Mouse (Mus musculus): Measurements from ENCODE around the gene Nxn. TPM values are rescaled to one million over a fixed set of nuclear protein-coding genes. Genes with fewer than 3 reads are reported as not detected.

Nxn gene
- total RNA-seq, 2 experiments from 2014 or later, result 8.7 to 15.1 TPM

DNA sequence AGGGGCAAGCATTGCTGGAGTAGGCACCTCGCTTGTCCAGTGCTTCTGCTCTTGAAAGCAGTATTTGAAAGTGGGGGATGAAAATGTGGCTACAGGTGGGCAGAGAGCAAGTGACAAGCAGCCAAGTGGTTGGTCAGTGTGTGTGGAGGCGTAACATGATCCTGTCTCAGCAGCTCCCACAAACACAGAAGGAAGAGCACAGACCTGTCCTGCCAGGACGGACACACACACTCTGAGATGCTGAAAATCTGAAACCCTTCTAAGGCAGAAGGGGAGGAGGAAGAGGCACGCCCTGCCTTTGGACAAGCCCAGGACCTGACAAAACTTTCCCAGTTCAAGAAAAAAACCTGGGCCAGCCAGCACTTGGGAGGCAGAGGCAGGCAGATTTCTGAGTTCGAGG lies 34.9 kb downstream of the Nxn start:
- no peak for ATAC-seq (ENCODE audit: poor library complexity, severe bottlenecking)

- no peak for ATAC-seq (ENCODE audit: poor library complexity, severe bottlenecking)
Measured at GRCm38 (mm10) chr11:76363636-76364035, 35.3 kb downstream of the Nxn start.

GRCm38 (mm10) chr11:76363178-76363577 lies 35.8 kb downstream of the Nxn start:
- ATAC-seq (ENCODE audit: poor library complexity, severe bottlenecking), result no peak

- no peak for ATAC-seq (ENCODE audit: poor library complexity, severe bottlenecking)
Measured at GRCm38 (mm10) chr11:76361422-76361821, 37.5 kb downstream of the Nxn start.

DNA sequence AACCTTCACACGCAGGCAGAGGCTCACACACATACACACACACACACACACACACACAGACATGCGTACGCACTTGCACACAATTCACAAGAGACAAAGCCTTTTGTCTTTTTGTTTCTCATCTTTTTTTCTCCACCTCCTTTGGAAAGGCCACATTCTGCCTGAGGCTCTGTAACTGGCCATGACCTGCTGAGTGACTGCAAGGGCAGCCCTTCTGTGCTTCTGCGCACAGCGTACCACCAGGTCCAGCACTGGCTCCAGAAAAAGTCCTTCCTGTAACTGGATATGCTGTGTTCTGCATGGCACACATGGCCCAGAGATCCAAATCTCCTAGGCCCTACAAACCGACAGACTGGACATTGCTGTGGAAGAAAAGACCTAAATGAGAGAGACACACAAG lies 38.7 kb downstream of the Nxn start:
- ATAC-seq (ENCODE audit: poor library complexity, severe bottlenecking), result no peak

- ATAC-seq (ENCODE audit: poor library complexity, severe bottlenecking), result no peak
Measured at GRCm38 (mm10) chr11:76358628-76359320, 40.2 kb downstream of the Nxn start.

GRCm38 (mm10) chr11:76357464-76357863 lies 41.5 kb downstream of the Nxn start:
- ATAC-seq (ENCODE audit: poor library complexity, severe bottlenecking), result no peak

DNA sequence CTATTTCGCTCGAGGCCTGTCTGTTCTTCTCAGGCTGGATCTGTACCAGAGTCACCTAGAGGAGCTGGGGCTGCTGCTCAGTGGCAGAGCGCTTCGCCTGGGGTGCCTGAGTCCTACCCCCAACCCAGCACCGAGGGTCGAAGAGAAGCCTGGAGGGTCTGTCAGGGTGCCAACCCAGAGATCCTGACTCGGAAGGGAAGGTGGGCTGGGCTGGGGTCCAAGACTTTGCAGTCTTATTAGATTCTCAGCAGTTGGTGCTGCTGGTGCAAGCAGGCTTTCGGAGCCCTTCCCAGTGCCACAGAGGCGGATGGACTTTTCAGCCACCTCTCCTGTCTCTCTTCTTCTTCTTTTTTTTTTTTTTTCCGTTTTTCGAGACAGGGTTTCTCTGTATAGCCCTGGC lies 42.8 kb downstream of the Nxn start:
- no peak for ATAC-seq (ENCODE audit: poor library complexity, severe bottlenecking)

DNA sequence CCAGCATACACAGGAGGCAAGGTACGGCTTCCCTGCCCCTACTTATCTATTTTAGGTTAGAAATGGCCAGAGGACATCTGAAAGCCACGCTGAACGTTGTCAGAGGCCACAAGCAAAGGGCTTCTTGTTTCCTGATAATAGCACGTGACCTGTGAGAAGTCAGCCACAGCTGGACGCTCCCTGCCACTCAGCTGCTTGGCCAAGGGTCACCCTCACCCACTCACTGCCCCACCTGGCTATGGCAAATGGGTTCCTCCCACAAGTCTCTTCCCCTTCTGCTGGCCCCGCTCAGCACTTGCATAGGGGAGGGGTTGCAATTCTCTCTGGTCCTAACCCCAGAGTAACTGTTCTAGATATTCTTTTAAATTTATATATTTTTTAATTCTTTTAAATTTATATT lies 43.5 kb downstream of the Nxn start:
- ATAC-seq (ENCODE audit: poor library complexity, severe bottlenecking), result no peak

DNA sequence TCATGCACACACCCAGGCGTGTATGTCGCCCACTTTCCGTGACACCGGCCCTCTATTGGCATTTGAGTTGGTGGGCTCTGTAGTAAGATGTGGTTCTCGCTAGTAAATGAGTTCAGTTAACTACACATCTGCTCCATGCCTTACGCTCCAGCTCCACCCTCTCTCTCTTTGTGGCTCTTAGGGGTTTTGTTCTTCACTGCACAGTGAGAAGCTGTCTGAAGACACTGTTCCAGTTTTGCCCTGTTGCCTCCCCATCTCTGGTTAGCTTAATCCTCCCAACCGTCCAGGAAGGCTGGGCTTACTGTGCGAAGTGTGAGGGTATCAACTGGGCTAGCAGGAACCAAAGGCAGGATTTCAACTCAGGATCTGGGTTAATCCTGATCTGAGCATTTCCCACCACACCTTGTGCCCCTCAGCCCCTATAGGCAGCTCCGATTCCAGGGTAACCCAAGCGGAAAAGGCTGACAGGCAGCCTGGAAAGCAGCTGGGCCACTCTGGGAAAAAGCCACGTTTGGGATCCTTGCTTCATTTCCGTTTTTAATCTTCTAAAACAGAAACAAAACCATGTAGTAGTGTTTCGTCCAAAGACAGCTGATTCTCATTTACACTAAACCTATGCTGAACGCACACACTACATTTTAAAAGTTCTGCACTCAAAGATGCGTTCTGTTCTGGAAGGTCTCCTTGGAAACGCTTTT lies 45.9 kb downstream of the Nxn start:
- no peak for ATAC-seq (ENCODE audit: poor library complexity, severe bottlenecking)

DNA sequence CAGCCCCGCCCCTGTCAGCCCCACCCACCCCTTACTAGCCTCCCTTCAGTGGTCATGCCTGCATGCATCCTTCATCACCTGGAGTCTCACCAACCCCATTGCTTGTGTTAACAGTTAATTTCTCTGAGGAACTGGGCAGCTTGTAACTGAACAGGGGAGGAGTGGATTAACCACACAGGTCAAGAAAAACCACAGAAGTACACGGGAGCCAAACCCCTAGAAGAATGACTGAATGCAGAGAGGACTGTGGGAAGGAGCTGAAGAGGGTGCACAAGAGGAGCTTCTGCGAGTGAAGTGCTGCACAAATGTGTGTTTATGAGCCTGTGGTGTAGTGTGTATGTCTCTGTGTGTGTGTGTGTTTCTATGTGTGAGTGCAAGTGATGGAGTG lies 47.3 kb downstream of the Nxn start:
- ATAC-seq (ENCODE audit: poor library complexity, severe bottlenecking), result no peak

GRCm38 (mm10) chr11:76350931-76351623 lies 47.9 kb downstream of the Nxn start:
- no peak for ATAC-seq (ENCODE audit: poor library complexity, severe bottlenecking)

GRCm38 (mm10) chr11:76349833-76350232 lies 49.1 kb downstream of the Nxn start:
- ATAC-seq (ENCODE audit: poor library complexity, severe bottlenecking), result no peak

- no peak for ATAC-seq (ENCODE audit: poor library complexity, severe bottlenecking)
Measured at GRCm38 (mm10) chr11:76347589-76347988, 51.4 kb downstream of the Nxn start.

DNA sequence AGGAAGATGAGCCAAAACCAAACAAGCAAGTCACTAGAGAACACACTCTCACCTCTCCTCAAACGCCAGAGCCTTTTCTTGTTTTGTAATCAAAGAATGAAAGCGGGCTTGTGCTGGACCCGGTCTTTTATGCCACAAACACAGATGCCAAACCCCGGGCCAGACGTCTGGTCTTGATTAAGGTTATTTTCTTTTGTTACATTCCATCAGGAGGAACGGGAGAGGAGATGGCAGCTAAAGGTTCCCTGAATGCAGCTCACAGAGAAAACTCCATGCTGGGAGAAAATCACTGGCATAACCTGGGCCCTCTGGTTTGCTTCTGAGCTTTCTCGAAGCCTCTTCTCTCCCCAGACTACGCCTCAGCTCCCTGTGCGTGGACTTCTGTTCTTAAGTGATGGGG lies 55.9 kb downstream of the Nxn start:
- no peak for ATAC-seq (ENCODE audit: poor library complexity, severe bottlenecking)

GRCm38 (mm10) chr11:76341884-76342645 lies 56.9 kb downstream of the Nxn start:
- ATAC-seq (ENCODE audit: poor library complexity, severe bottlenecking), result no peak

GRCm38 (mm10) chr11:76341163-76341562 lies 57.8 kb downstream of the Nxn start:
- ATAC-seq (ENCODE audit: poor library complexity, severe bottlenecking), result no peak

GRCm38 (mm10) chr11:76339830-76340229 lies 59.1 kb downstream of the Nxn start:
- no peak for ATAC-seq (ENCODE audit: poor library complexity, severe bottlenecking)

DNA sequence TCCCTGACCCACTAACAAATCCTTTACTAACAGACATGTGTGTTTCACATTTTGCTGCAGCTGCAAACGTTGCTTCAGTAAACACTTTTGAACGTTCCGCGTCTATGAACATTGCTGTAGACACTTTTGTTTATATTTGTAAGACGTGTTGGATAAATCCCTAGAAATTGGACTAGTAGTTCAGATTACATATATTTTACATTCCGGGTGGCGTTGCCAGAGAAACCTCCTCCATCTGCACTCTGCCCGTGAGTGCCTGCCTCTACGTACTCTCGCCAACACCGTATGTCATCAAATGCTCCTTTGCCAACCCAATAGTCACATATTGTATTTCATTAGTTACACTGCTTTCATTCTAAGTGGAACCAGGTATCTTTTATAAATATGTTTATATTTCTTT lies 59.8 kb downstream of the Nxn start:
- ATAC-seq (ENCODE audit: poor library complexity, severe bottlenecking), result no peak

DNA sequence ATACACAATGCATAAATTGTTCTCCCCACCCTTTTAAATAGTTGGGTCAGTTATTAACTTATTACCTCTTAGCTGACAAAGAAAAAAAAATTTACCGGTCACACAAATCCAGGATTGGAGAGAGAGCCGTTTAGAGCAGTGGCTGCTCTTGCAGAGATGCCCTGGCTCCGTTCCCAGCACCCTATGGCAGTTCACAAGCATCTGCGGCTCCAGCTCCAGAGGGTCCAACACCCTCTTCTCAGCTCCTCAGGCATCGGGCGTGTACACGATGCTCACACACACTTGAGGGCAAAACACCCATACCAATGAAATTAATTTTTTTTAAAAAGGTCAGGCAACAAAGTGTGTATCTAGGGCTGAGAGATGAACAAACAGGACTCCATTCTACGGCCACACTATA lies 60.3 kb downstream of the Nxn start:
- ATAC-seq (ENCODE audit: poor library complexity, severe bottlenecking), result no peak

DNA sequence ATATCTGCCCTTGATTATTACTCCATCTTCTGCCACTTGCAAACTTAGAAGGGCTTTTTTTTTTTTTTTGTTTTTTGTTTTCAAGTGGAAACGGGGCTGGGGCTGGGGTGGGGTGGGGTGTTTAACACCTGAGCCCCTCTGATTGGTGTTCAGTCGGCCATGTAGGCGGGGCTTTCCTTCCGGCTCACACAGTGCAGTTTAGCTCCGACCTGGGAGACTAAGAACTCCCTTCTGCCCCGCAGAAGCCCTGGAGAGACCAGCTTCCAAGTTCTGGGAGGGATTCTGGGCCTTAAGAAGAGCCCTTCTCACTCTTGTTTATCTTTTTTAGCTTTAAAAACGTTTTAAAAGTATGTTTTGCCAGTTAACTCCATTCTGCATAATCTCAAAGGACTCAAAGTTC lies 61.2 kb downstream of the Nxn start:
- ATAC-seq (ENCODE audit: poor library complexity, severe bottlenecking), result no peak

Measured in megakaryocyte, adult 5-6 weeks (primary cell).